Mouse (Mus musculus) heart, postnatal 25 days (tissue): Measurements from ENCODE around the gene Sds. TPM values are rescaled to one million over a fixed set of nuclear protein-coding genes. Genes with fewer than 3 reads are reported as not detected.

ENCODE experiments used
- DNase-seq: peaks from one replicate; pipeline ENCODE4 v3.0.0; 2022; ENCODE audit warnings: low spot score
- intact Hi-C: fragments of 180-260 bp; cut with DNase I; formaldehyde crosslinking; loops from one replicate; pipeline ENCODE4 v1.15.1; 2025
- total RNA-seq, 2 experiments: library from RNA; stranded (reverse); gene quantifications; 2 replicates each; pipeline ENCODE4 v1.2.3; 2021

The Sds gene
- total RNA-seq, 2 experiments from 2014 or later: 1.2 to 1.3 TPM

GRCm38 (mm10) chr5:120439887-120440670, 36.2 kb upstream of the Sds start:
- no peak for DNase-seq

GRCm38 (mm10) chr5:120440733-120441132, 35.6 kb upstream of the Sds start:
- DNase-seq: peak; percentile 17
- intact Hi-C loops: loop anchor here (1.0 to 5.0 kb wide), 2 partner anchors 268 to 294 kb away; no protein-coding TSS in a partner anchor

More at GRCm38 (mm10) chr5:120439887-120440670, 36.2 kb upstream of the Sds start:
- intact Hi-C loops: loop anchor here (1.0 to 5.0 kb wide), 2 partner anchors 268 to 294 kb away; no protein-coding TSS in a partner anchor

GRCm38 (mm10) chr5:120447305-120447704, 29.0 kb upstream of the Sds start:
- intact Hi-C loops: no loop called here
- no peak for DNase-seq

GRCm38 (mm10) chr5:120454756-120455337, 21.5 kb upstream of the Sds start:
- no peak for DNase-seq
- intact Hi-C loops: no loop called here

GRCm38 (mm10) chr5:120456253-120456652, 20.1 kb upstream of the Sds start:
- intact Hi-C loops: no loop called here
- DNase-seq: no peak

- intact Hi-C loops: no loop called here
- DNase-seq: no peak
Observed at GRCm38 (mm10) chr5:120456841-120457554, 19.3 kb upstream of the Sds start.

GRCm38 (mm10) chr5:120457628-120458027, 18.7 kb upstream of the Sds start:
- intact Hi-C loops: no loop called here
- DNase-seq: no peak

- intact Hi-C loops: no loop called here
- no peak for DNase-seq
Observed at GRCm38 (mm10) chr5:120459133-120459532, 17.2 kb upstream of the Sds start.

- no peak for DNase-seq
- intact Hi-C loops: no loop called here
Observed at GRCm38 (mm10) chr5:120461902-120462301, 14.4 kb upstream of the Sds start.

GRCm38 (mm10) chr5:120464321-120464720, 12.0 kb upstream of the Sds start:
- intact Hi-C loops: no loop called here
- DNase-seq: no peak

GRCm38 (mm10) chr5:120465062-120465461, 11.3 kb upstream of the Sds start:
- DNase-seq: no peak

GRCm38 (mm10) chr5:120465860-120466259, 10.5 kb upstream of the Sds start:
- peak; percentile 31 for DNase-seq
- intact Hi-C loops: no loop called here

More at GRCm38 (mm10) chr5:120465062-120465461, 11.3 kb upstream of the Sds start:
- intact Hi-C loops: no loop called here

- intact Hi-C loops: no loop called here
- DNase-seq: no peak
Observed at GRCm38 (mm10) chr5:120467026-120467425, 9.3 kb upstream of the Sds start.

GRCm38 (mm10) chr5:120468336-120468735, 8.0 kb upstream of the Sds start:
- no peak for DNase-seq
- intact Hi-C loops: no loop called here

GRCm38 (mm10) chr5:120468830-120469229, 7.5 kb upstream of the Sds start:
- intact Hi-C loops: no loop called here
- DNase-seq: no peak

- DNase-seq: no peak
- intact Hi-C loops: no loop called here
Observed at GRCm38 (mm10) chr5:120471538-120471937, 4.8 kb upstream of the Sds start.

- DNase-seq: no peak
Observed at GRCm38 (mm10) chr5:120472770-120473169, 3.6 kb upstream of the Sds start, which contains the start of gene Sdsl. Gene Sdsl (minus strand): TSS chr5:120472810.

GRCm38 (mm10) chr5:120473361-120473760, 3.0 kb upstream of the Sds start:
- intact Hi-C loops: no loop called here
- no peak for DNase-seq

More at GRCm38 (mm10) chr5:120472770-120473169, 3.6 kb upstream of the Sds start, which contains the start of gene Sdsl:
- intact Hi-C loops: no loop called here

GRCm38 (mm10) chr5:120475861-120476260, 465 bp upstream of the Sds start:
- intact Hi-C loops: no loop called here
- DNase-seq: no peak

GRCm38 (mm10) chr5:120477993-120478392, 1.7 kb downstream of the Sds start:
- DNase-seq: no peak
- intact Hi-C loops: no loop called here

- DNase-seq: no peak
Observed at GRCm38 (mm10) chr5:120479538-120479937, 3.2 kb downstream of the Sds start.

More at GRCm38 (mm10) chr5:120479538-120479937, 3.2 kb downstream of the Sds start:
- intact Hi-C loops: no loop called here
